Mouse (Mus musculus): ENCODE measurements at regions not wholly inside any gene's neighbourhood (a gene's known extent, or its start where the extent isn't known, plus 50 kb on each side); places are given as distances from the start of the nearest gene placed in this dataset.

DNA sequence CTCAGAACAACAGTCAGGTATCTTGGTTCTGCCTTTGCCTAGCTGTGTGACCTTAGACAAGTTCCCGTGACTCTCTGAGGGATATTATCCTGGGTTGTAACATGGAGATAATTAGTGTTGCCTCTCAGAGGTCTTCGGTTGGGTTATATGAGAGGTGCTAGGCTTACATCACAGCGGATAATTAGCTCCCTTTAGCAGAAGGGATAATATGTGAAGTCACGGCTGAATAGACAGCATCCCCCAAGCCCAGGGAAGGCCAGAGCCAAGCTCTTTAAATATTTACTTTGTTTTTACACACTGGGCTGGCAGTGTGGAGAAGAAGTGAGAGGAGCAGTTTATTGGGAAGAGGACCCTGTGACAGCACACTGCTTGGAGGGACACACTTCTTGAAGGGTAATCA lies 299.9 kb downstream of the Ptpru start:
- Histone ChIP-seq H3K4me3 (ENCODE audit: low read depth, low read length) (no peak overlapping the region), H3K4me2 (replicated peaks; ENCODE audit: low read depth) (no peak overlapping the region), H3K27me3 (replicated peaks; ENCODE audit: control insufficient read depth, insufficient read depth, low read length) (no peaks in the 10 kb centered on the region), H3K4me1 (replicated peaks; ENCODE audit: control insufficient read depth, insufficient read depth, low read length) (no peaks in the 10 kb centered on the region), H3K36me3 (ENCODE audit: control insufficient read depth, insufficient read depth) (no peaks in the 10 kb centered on the region), H3K9ac (ENCODE audit: low read depth, low read length) (no peak overlapping the region), H3K27ac (ENCODE audit: low read depth, low read length) (no peak overlapping the region), H3K9me3 (ENCODE audit: control insufficient read depth) (no peaks in the 10 kb centered on the region)
- WGBS = 48% methylated on average over 4 of the region's 4 CpGs
- TF ChIP-seq CTCF (IDR thresholded peaks at IDR 0.05; ENCODE audit: low read depth) = no peak
- no peak for ATAC-seq

DNA sequence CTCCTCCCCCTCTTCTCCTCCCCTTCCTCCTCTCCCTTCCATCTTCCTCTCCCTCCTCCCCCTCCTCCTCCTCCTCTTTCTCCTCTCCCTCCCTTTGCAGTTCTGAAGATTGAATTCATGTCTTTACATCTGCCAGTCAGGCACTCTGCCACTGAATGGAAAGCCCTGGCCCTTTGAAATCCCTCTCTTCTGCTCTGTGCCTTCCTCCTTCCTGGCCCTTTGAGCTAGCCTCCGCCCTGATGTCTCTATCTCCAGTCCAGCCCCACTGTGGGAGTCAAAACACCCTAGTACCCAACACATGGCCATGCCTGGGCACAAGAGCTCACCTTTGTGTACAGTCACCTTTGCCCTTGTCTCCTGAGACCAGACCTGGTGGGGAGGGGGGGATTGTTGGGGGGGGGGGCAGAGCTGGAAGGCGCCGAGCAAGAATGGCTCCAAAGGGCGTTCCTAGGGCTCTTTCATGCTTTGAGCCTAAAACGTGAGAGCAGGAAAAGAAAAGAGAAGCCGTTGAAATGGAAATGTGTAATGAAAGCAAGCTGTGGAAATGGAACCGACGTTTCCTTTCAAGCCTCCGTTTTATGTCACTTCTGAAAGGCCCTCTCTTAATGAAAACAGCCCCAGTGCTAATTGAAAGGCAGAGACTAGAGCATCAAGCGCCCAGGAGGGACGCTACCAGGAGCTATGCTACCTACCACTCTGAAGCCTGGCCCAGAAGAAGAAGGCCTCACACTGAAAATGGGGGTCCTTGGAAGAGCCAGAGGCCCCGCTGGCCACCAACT lies 291.5 kb downstream of the Ptpru start:
- H3K36me3 ChIP-seq (ENCODE audit: control insufficient read depth, insufficient read depth) = no peaks in the 10 kb centered on the region
- H3K4me3 ChIP-seq (ENCODE audit: low read depth, low read length) = no peak overlapping the region
- no peak overlapping the region for H3K4me2 ChIP-seq (replicated peaks; ENCODE audit: low read depth)
- H3K9me3 ChIP-seq (ENCODE audit: control insufficient read depth) = no peaks in the 10 kb centered on the region
- no peaks in the 10 kb centered on the region for H3K4me1 ChIP-seq (replicated peaks; ENCODE audit: control insufficient read depth, insufficient read depth, low read length)
- WGBS = 75% methylated on average over 12 of the region's 12 CpGs
- TF ChIP-seq CTCF (IDR thresholded peaks at IDR 0.05; ENCODE audit: low read depth) = no peak
- ATAC-seq = no peak
- H3K9ac ChIP-seq (ENCODE audit: low read depth, low read length) = no peak overlapping the region
- no peak overlapping the region for H3K27ac ChIP-seq (ENCODE audit: low read depth, low read length)
- H3K27me3 ChIP-seq (replicated peaks; ENCODE audit: control insufficient read depth, insufficient read depth, low read length) = no peaks in the 10 kb centered on the region

DNA sequence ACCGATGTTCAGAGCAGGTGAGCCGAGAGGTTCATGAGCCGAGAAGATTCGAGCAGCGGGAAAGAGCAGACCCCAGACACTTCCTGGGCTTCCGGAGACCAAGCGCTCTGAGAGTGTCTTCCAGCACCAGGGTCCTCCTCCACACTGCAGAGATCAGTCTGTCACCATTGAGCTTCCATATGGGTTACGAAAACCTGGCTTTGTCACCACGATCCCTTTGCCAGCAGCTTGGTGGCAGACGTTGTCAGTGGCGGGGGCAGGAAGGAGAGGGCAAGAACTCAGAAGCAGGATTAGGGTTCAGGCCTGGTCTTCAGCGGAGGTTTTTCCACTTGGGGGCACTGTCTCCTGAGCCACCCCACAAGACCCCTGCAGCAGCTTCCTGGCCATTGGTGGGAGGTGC lies 288.5 kb downstream of the Ptpru start:
- no peak for TF ChIP-seq CTCF (IDR thresholded peaks at IDR 0.05; ENCODE audit: low read depth)
- H3K4me2 ChIP-seq (replicated peaks; ENCODE audit: low read depth) = no peak overlapping the region
- H3K36me3 ChIP-seq (ENCODE audit: control insufficient read depth, insufficient read depth) = no peaks in the 10 kb centered on the region
- no peak overlapping the region for H3K9ac ChIP-seq (ENCODE audit: low read depth, low read length)
- no peak for ATAC-seq
- H3K4me3 ChIP-seq (ENCODE audit: low read depth, low read length) = no peak overlapping the region
- no peak overlapping the region for H3K27ac ChIP-seq (ENCODE audit: low read depth, low read length)
- no peaks in the 10 kb centered on the region for H3K4me1 ChIP-seq (replicated peaks; ENCODE audit: control insufficient read depth, insufficient read depth, low read length)
- 89% methylated on average over 12 of the region's 12 CpGs for WGBS
- no peaks in the 10 kb centered on the region for H3K9me3 ChIP-seq (ENCODE audit: control insufficient read depth)
- no peaks in the 10 kb centered on the region for H3K27me3 ChIP-seq (replicated peaks; ENCODE audit: control insufficient read depth, insufficient read depth, low read length)

DNA sequence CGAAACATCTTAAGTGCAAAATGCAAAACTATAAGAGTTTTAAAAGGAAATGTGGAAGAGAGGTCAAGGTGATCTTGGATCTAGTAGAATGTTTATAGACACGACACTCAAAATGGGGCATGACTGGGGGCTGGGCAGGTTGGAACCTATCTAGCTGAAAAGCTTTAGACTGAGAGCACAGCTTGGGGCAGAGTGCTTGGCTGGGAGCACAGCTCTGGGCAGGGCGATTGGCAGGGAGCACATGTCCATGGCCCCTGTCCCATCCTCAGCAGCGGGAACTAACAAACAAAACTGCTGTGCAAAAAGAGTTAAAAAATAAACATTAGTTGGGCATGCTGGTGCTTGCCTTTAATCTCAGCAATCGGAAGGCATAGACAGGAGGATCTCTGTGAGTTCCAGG lies 279.6 kb downstream of the Ptpru start:
- no peak overlapping the region for H3K9ac ChIP-seq (ENCODE audit: low read depth, low read length)
- no peak overlapping the region for H3K4me3 ChIP-seq (ENCODE audit: low read depth, low read length)
- no peak for ATAC-seq
- 72% methylated on average over 5 of the region's 5 CpGs for WGBS
- no peaks in the 10 kb centered on the region for H3K9me3 ChIP-seq (ENCODE audit: control insufficient read depth)
- H3K27me3 ChIP-seq (replicated peaks; ENCODE audit: control insufficient read depth, insufficient read depth, low read length) = no peaks in the 10 kb centered on the region
- H3K36me3 ChIP-seq (ENCODE audit: control insufficient read depth, insufficient read depth) = no peaks in the 10 kb centered on the region
- H3K4me2 ChIP-seq (replicated peaks; ENCODE audit: low read depth) = no peak overlapping the region
- no peak overlapping the region for H3K27ac ChIP-seq (ENCODE audit: low read depth, low read length)
- no peaks in the 10 kb centered on the region for H3K4me1 ChIP-seq (replicated peaks; ENCODE audit: control insufficient read depth, insufficient read depth, low read length)
- no peak for TF ChIP-seq CTCF (IDR thresholded peaks at IDR 0.05; ENCODE audit: low read depth)

DNA sequence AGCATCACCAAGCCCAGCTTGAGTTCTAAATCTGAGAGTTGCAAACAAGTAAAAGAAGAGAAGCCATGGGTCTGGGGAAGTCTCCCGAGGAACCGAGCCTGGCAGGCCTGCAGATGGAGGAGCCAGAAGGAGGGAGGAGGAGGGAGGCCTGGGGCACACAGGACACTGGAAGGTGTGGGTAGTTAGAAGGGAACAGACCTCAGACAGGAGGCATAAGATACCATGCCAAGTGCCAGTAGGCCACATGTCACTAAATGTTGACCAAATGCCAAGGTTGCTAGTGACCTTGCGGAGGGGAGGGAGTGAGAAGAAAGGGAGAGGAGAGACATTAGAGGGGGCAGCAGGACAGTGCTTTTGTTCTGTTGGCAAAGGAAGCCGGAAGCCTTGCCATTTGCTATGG lies 274.2 kb downstream of the Ptpru start:
- Histone ChIP-seq H3K4me2 (replicated peaks; ENCODE audit: low read depth) (no peak overlapping the region), H3K27ac (ENCODE audit: low read depth, low read length) (no peak overlapping the region), H3K4me3 (ENCODE audit: low read depth, low read length) (no peak overlapping the region), H3K9ac (ENCODE audit: low read depth, low read length) (no peak overlapping the region), H3K27me3 (replicated peaks; ENCODE audit: control insufficient read depth, insufficient read depth, low read length) (no peaks in the 10 kb centered on the region), H3K9me3 (ENCODE audit: control insufficient read depth) (no peaks in the 10 kb centered on the region), H3K4me1 (replicated peaks; ENCODE audit: control insufficient read depth, insufficient read depth, low read length) (no peaks in the 10 kb centered on the region), H3K36me3 (ENCODE audit: control insufficient read depth, insufficient read depth) (no peaks in the 10 kb centered on the region)
- WGBS = 51% methylated on average over 4 of the region's 4 CpGs
- no peak for ATAC-seq
- TF ChIP-seq CTCF (IDR thresholded peaks at IDR 0.05; ENCODE audit: low read depth) = no peak

DNA sequence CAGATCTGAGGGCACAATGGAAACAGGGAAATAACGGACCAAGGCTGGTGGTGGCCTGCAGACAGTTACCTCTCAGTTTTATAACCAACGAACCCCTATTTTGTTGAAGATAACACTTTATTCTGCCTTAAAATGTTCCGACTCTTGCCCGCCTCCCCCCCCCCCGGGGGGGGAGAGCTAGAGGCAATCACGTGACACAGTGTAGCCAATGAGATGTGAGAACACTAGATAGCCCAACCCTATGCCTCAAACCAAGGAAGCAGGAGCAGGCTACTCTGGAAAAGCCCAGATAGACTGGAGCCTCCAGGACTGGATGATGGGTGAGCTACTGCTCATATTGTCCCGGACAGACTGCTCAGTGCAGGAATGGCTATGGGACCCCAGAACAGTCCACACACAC lies 272.9 kb downstream of the Ptpru start:
- 68% methylated on average over 7 of the region's 7 CpGs for WGBS
- H3K36me3 ChIP-seq (ENCODE audit: control insufficient read depth, insufficient read depth) = no peaks in the 10 kb centered on the region
- no peak overlapping the region for H3K27ac ChIP-seq (ENCODE audit: low read depth, low read length)
- no peak overlapping the region for H3K9ac ChIP-seq (ENCODE audit: low read depth, low read length)
- ATAC-seq = no peak
- no peaks in the 10 kb centered on the region for H3K9me3 ChIP-seq (ENCODE audit: control insufficient read depth)
- no peak overlapping the region for H3K4me3 ChIP-seq (ENCODE audit: low read depth, low read length)
- no peaks in the 10 kb centered on the region for H3K4me1 ChIP-seq (replicated peaks; ENCODE audit: control insufficient read depth, insufficient read depth, low read length)
- no peaks in the 10 kb centered on the region for H3K27me3 ChIP-seq (replicated peaks; ENCODE audit: control insufficient read depth, insufficient read depth, low read length)
- no peak overlapping the region for H3K4me2 ChIP-seq (replicated peaks; ENCODE audit: low read depth)
- TF ChIP-seq CTCF (IDR thresholded peaks at IDR 0.05; ENCODE audit: low read depth) = no peak

Data from intestine, postnatal 0 days (tissue).